Mouse (Mus musculus): Measurements from ENCODE around the gene Lrrtm3.

Lrrtm3 gene

DNA sequence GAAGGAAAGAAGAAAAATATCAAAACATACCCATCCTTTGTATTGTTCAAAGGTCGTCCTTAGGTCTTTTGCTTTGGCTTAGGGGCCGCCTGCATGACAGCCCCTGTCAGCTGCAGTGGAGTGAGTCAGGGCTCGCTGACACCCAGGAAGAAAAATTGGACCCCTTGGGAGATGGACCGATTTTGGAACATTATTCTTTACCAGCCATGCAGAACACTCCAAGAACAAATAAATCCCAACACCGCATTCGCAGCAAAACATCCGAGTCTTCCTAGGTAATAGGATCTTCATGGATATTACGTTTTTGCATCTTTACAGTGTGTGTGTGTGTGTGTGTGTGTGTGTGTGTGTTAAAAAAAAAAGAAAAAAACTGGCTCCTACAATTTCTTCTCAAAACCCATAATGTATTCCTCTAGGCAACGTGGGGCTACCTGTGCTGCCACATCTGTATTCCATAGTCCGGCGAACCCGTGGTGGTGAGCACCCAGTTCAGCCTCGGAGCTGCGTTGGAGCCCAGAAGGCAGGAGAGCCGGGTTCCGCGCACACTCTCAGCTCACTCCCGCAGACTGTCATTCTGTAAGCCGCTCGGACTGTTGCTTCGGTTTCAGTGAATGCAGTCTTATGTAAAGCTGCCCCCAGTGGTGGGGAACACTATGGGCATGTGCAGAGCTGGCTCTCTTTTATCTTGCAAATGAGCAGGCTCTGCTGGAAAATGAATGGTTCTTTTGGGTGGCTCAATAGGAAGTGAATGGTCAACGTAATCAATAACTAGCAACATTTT is at the start of gene Lrrtm3:
Gene Lrrtm3 (minus strand): TSS at position 598 of the 781 bp plus-strand sequence.
- DNase-seq = peak; percentile 96

GRCm38 (mm10) chr10:64135481-64135880 is 45.4 kb upstream of the Lrrtm3 start:
- no peak for DNase-seq

GRCm38 (mm10) chr10:64133461-64133860 is 43.4 kb upstream of the Lrrtm3 start:
- no peak for DNase-seq

GRCm38 (mm10) chr10:64130397-64131150 is 40.5 kb upstream of the Lrrtm3 start:
- DNase-seq = peak; percentile 90

DNA sequence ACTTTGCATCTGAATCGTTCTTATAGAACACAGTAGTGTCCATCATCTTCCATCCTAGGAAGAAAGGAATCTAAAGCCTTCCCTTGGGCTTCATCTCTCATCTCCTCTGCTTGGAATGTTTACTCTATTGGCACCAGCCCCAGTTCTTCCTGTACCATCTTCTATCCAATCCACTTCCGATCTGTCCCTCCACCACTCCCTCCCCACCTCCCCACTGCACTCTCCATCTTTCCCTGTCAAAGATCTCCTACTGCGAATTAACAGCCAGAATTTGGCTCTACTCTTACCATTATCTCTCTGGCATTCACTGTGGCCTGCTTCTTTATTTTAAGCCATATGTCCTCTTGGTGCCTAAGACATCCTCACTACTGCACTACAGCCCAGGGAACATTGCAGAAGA is 28.8 kb upstream of the Lrrtm3 start:
- peak; percentile 86 for DNase-seq

GRCm38 (mm10) chr10:64115246-64115645 is 25.2 kb upstream of the Lrrtm3 start:
- no peak for DNase-seq

DNA sequence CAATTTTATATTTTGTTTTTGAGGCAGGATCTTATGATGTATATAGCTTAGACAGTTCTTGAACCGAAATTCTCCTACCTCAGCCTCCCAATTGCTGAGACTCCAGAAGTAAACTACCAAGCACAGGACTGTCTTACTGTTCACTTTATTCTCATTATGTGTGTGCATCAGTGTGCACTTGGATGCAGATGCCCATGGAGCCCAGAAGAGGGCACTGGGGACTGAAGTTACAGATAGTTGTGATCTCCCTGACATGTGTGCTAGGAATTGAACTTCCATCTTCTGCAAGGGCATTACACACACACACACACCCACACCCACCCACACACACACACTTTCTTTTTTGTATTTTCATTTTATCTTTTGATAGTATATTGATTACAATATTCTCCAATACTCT is 6.5 kb upstream of the Lrrtm3 start:
- DNase-seq = no peak

DNA sequence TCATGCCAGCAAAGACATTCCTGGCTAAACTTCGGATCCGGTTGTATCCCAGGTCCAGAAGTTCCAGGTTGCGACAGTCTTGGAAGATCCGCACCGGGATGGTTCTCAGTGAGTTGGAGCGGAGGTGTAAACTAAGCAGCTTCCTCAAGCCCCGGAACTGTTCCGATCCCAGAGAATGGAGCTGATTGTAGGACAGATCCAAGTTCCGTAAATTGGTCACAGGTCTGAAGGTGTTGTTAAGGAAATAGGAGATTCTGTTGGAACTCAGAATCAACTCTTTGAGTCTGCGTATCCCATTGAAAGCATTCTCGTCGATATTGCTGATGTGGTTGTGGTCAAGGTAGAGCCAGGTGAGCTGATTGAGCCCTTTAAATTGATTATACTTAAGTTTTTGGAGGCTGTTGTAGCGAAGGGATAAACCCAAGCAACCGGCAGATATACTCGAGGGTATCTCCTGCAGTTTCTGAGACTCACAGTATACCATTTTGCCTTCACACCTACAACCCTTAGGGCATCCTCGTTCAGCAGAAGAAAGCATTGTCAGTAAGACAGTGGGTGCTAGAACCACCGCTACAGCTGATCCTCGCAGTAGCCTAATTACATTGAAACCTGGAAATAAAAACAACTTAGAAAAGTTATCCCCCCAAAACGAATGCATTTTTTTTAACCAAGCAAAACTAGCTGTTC is 1.2 kb downstream of the Lrrtm3 start:
- DNase-seq = peak; percentile 39

- peak; percentile 78 for DNase-seq
Measured at GRCm38 (mm10) chr10:64087936-64088773, 1.9 kb downstream of the Lrrtm3 start.

DNA sequence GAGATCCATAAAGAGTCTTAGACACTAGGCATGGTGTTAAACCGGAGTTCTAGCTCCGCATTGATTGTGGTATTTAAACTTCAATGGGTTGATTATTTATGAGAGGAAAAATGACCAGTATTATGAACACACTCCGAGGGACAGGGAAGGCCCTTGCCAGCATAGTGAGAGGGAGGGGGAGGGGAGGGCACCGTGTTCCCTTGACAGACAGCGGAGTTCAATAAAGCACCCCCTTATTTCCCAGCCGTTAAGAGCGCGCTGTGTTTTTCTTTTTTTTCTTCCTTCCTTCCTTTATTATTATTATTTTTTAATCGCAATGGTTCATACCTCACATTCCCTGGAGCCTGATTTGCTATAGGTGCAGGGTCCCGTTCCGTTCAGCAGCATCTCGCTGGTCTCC is 2.6 kb downstream of the Lrrtm3 start:
- peak; percentile 62 for DNase-seq

- DNase-seq = peak; percentile 55
Measured at GRCm38 (mm10) chr10:64086567-64087391, 3.3 kb downstream of the Lrrtm3 start.

GRCm38 (mm10) chr10:64086183-64086566 is 3.9 kb downstream of the Lrrtm3 start:
- peak; percentile 50 for DNase-seq

DNA sequence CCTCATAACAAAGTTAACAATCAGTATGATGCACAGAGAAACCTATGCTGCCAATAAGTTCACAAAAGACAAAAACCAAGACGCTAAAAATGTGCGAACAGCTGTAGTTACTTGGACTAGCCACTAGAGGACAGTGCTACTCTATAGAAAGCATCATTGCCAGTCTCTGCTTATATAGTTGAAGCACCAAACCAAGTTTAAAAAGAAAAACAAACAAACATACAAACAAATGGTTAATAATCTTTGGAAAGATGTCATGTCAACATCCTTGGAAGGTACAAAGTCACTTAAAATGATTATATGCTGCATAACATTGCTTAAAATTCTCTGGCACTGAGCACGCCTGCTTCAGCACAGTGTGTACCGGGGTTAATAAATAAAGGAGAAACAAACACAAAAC is 5.6 kb downstream of the Lrrtm3 start:
- DNase-seq = peak; percentile 84

DNA sequence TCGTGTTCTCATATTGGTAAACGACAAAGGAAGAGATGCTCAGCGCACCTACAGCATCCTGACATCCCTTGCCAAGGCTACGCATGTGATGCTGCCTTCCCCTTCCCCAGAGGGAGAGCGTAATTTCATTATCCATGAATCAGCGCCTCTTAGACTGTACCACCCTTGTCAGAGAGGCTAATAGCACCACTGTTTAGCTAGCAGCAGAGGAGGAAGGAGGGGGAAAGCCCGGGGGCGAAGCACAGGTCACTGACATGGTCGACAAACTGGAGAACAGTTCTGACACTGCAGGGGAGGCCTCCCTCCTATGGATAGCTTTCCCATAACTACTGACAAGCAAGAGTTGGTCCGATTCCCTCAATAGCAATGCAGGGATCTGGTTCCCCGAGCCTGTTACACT is 6.3 kb downstream of the Lrrtm3 start:
- peak; percentile 62 for DNase-seq

- peak; percentile 46 for DNase-seq
Measured at GRCm38 (mm10) chr10:64082345-64082744, 7.7 kb downstream of the Lrrtm3 start.

- no peak for DNase-seq
Measured at GRCm38 (mm10) chr10:64076410-64077052, 13.5 kb downstream of the Lrrtm3 start.

DNA sequence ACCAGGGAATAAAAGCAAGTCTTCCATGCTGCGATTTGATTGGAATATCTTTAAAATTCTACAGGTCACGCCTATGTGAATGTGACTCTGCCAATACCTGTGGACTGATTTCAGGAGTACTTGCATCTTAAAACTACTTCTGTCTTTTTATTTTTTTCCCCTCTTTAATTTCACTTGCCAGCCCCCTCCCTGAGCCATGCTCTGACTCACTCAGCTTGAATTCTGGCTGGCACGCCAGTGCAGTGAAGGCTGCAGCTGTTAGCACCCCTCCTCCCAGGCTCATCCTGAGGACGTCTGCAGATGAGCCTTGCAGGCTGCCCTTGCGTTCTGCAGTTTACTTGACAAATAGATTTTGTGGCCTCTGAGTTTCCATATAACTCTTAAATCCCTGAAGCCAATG is 14.1 kb downstream of the Lrrtm3 start:
- peak; percentile 66 for DNase-seq

GRCm38 (mm10) chr10:64063704-64064103 is 26.4 kb downstream of the Lrrtm3 start:
- no peak for DNase-seq

- DNase-seq = no peak
Measured at GRCm38 (mm10) chr10:64049946-64050345, 40.1 kb downstream of the Lrrtm3 start.

- DNase-seq = no peak
Measured at GRCm38 (mm10) chr10:64049151-64049550, 40.9 kb downstream of the Lrrtm3 start.

GRCm38 (mm10) chr10:64041892-64042291 is 48.2 kb downstream of the Lrrtm3 start:
- DNase-seq = peak; percentile 94

Data from cerebellum, adult 9-10 months (tissue).